Mouse (Mus musculus) lung, postnatal 0 days (tissue): ENCODE measurements around the gene Crygc.

Source experiments
- CTCF ChIP-seq: IDR thresholded peaks from 2 replicates; pipeline ENCODE4 v1.5.1; 2016; ENCODE audit warnings: antibody characterized with exemption, mild to moderate bottlenecking
- EP300 ChIP-seq: IDR thresholded peaks from 2 replicates; pipeline ENCODE4 v1.6.1; 2016; ENCODE audit warnings: antibody characterized with exemption, mild to moderate bottlenecking, control low read depth

GRCm38 (mm10) chr1:65067842-65068241, 5.6 kb downstream of the Crygc start:
- TF ChIP-seq CTCF: no peak
- no peak for TF ChIP-seq EP300
